Mouse (Mus musculus): ENCODE measurements around the gene Gm17304.

The Gm17304 gene

DNA sequence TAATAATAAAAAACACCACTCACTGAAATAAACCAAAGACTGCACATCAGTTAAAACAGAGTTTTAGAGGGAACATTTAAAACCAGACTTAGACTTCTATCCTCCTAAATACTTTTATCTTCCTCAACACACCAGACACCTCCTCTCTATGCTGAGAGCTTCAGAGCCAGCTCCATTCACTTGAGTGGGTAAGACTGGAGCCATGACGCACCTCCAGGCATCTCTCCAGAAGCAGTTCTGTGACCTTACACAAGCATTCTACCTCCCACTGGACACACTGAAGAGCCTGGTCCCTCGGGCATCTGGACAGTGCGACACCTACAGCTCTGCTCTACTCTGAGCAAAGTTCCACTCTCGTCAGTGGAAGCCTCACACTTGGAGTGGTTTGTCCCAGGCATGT is 14.4 kb downstream of the Gm17304 start:
- DNase-seq (ENCODE audit: low read depth, low spot score): no peak

- no peak for DNase-seq (ENCODE audit: low read depth, low spot score)
Measured at GRCm38 (mm10) chr5:106628369-106629149, 19.7 kb downstream of the Gm17304 start.

DNA sequence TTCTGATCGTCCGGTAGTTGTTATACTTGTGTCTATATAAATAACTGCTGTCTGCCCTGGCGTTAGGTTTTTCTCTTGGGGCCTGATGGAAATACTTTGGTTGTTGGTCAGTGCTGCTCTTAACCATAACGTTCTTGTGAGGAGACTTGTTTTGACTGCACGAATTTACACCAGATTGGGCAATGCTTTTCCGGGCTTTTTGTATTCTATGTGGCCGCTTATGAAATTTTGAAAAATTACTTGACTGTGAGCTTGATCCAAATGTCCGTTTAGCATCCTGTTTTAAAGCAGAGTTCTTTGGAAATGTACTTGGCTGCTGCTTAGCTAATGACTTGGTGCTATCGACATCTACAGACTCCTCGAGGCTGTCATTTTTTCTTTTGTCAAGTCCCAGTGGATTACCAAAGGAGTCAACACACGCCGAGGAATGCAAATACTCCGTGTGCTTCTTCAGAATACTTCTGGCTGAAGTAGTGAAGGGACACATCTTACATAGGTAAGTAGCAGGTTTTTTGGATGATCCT is 27.6 kb downstream of the Gm17304 start:
- DNase-seq (ENCODE audit: low read depth, low spot score): no peak

DNA sequence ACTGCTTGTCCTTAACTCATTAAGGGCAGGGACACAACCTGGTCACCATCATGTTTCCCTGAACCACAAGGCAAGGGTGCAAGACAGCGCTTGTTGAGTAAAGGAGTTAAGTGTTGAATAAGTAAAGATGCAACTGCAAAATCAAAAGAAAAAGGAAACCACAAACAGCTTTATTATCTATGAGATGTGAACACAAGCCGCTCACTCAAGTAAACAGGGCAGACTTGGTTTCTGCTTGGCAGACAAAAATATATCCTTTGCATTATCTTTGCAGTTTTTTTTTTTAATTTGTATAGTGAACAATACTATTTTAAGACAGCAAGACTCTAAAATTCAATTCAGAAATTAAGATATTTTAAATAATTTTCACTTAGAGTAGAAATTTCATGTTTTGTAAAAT is 30.7 kb downstream of the Gm17304 start:
- DNase-seq (ENCODE audit: low read depth, low spot score): no peak

- DNase-seq (ENCODE audit: low read depth, low spot score): no peak
Measured at GRCm38 (mm10) chr5:106640235-106640809, 31.4 kb downstream of the Gm17304 start.

DNA sequence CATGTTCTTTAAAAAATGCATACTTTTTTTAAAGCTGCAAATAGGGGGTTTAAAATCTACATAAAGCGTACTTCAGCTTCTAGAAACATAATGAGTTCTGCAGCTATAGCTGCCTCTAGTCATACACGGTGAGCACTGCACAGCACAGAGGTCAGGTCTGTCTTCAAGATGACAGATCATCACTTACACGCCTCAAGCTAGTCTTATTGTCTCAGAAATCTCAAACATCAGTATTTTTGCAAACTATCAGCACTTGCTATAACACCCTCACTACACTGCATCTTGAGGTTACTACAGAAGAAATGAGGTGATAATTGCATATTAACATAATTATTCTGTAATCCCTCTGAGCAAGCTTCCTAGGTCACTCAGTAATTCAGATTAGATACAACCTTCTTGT is 33.0 kb downstream of the Gm17304 start:
- DNase-seq (ENCODE audit: low read depth, low spot score): no peak

- no peak for DNase-seq (ENCODE audit: low read depth, low spot score)
Measured at GRCm38 (mm10) chr5:106643434-106643833, 34.5 kb downstream of the Gm17304 start.

DNA sequence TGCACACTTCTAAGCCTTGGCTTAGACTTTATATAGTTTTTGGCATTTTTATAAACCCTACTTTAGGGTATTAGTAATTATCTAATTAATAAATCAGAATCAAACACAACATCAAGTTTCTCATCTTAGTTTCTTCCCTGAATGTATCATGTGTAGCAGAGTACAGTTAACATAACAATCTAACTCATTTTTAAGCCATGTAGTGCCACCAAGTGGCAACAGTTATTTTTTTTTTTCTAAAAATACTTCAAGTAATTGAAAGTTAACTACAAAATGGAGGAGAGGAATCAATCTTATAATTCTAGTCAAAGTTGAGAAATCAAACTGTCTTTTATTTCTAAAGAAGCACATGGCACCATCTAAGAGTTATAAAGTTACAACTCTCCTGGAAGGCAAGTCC is 40.5 kb downstream of the Gm17304 start:
- DNase-seq (ENCODE audit: low read depth, low spot score): no peak

- DNase-seq (ENCODE audit: low read depth, low spot score): no peak
Measured at GRCm38 (mm10) chr5:106649995-106650394, 41.1 kb downstream of the Gm17304 start.

DNA sequence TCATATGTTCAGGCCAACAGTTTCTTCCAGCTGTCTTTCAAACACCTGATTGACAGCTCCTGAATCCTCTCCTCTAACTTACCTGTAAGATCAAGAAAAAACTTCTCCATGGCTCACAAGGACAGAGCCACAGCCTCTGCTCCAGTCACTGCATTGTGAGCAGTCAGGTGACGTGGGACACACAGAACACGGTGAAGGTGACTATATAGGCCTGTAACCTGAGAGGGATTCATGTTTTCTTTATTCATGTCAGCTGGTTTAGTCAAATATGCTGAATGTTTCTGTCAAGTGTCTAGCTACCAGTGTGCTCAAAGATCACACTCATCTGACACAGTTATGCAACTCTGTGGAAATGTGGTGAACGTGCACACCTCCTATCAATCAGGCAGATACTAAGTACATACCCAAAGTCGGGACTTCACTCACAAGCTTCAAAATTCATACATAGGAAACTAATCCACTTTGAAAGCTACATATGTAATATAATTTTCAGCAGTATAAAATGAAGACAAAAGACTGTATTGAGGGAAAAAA is 43.4 kb downstream of the Gm17304 start:
- no peak for DNase-seq (ENCODE audit: low read depth, low spot score)

DNA sequence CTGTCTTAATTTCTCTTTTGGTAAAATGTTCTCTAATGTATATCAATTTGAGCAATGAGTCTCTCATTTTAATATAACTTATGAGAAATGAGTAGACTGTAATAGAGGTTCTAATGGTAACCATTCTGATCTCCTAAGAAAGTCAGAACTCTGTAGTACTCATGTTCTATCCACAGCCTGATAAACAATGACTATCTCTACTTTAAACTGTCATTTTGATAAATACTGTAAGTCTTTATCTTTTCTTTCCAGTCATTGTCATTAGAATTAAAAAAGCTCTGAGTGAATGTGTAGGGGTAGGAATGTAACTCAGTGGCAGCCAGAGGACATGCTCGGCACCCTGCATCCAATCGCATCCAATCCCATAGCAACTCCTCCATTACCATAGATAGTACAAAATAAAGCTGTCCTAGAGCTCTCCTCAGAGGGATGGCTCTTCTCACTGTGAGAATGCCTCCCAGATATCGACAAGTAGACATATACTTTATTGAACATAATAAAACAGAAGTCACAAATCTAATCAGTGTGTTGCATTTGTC is 44.0 kb downstream of the Gm17304 start:
- no peak for DNase-seq (ENCODE audit: low read depth, low spot score)
